Mouse (Mus musculus) gastrocnemius, adult 2 months (tissue): ENCODE results near the gene Jph4. TPM values are rescaled to one million over a fixed set of nuclear protein-coding genes. Genes with fewer than 3 reads are reported as not detected.

ENCODE experiments used
- DNase-seq: peaks from one replicate; pipeline ENCODE4 v3.0.0; 2022
- H3K27ac ChIP-seq: fragments of 200-600 bp; 2 replicates; pipeline ENCODE4 v1.8.1; 2022; ENCODE audit warnings: mild to moderate bottlenecking
- H3K4me3 ChIP-seq: fragments of 200-600 bp; 2 replicates; pipeline ENCODE4 v1.8.1; 2022; ENCODE audit warnings: mild to moderate bottlenecking, moderate library complexity
- CTCF ChIP-seq: fragments of 200-600 bp; IDR thresholded peaks from 2 replicates; pipeline ENCODE4 v1.8.1; 2022; ENCODE audit warnings: antibody characterized with exemption, mild to moderate bottlenecking, moderate library complexity
- intact Hi-C: fragments of 180-260 bp; cut with DNase I; formaldehyde crosslinking; loops from one replicate; pipeline ENCODE4 v1.15.1; 2025
- total RNA-seq, 2 experiments: library from RNA; stranded (reverse); gene quantifications; 2 replicates each; pipeline ENCODE4 v1.2.3; 2021

Jph4 gene
- total RNA-seq, 2 experiments from 2014 or later = 0.08 TPM; not detected in 1

GRCm38 (mm10) chr14:55101592-55101991 lies 15.1 kb downstream of the Jph4 start:
- intact Hi-C loops = loop anchor here (5.0 kb wide), 1 partner anchor 79 kb away; no protein-coding TSS in a partner anchor
- TF ChIP-seq CTCF = peak; percentile 87
- peak; percentile 59 for DNase-seq
- Histone ChIP-seq H3K4me3 (no peak overlapping the region), H3K27ac (no peak overlapping the region)

GRCm38 (mm10) chr14:55098067-55098466 lies 18.7 kb downstream of the Jph4 start:
- Histone ChIP-seq H3K4me3 (no peak overlapping the region), H3K27ac (no peak overlapping the region)
- TF ChIP-seq CTCF = peak; percentile 55
- intact Hi-C loops = loop anchor here (10.0 kb wide), 2 partner anchors 203 to 843 kb away; partner anchors contain the start of genes Abhd4, Dad1 and Pabpn1
- DNase-seq = no peak

GRCm38 (mm10) chr14:55097646-55098045 lies 19.1 kb downstream of the Jph4 start:
- TF ChIP-seq CTCF = no peak
- Histone ChIP-seq H3K4me3 (no peak overlapping the region), H3K27ac (peak overlapping the region; percentile 46; the same call in 1 of the 2 replicates)
- DNase-seq = no peak
- intact Hi-C loops = loop anchor here (10.0 kb wide), 2 partner anchors 203 to 843 kb away; partner anchors contain the start of genes Abhd4, Dad1 and Pabpn1

- H3K27ac ChIP-seq = no peak overlapping the region
- DNase-seq = no peak
- no peak overlapping the region for H3K4me3 ChIP-seq
- TF ChIP-seq CTCF = no peak
- intact Hi-C loops = loop anchor here (10.0 kb wide), 2 partner anchors 202 to 842 kb away; partner anchors contain the start of genes Abhd4, Dad1 and Pabpn1
Observed at GRCm38 (mm10) chr14:55096573-55097087, 20.1 kb downstream of the Jph4 start.

- DNase-seq = no peak
- intact Hi-C loops = loop anchor here (10.0 kb wide), 2 partner anchors 201 to 841 kb away; partner anchors contain the start of genes Abhd4, Dad1 and Pabpn1
Observed at GRCm38 (mm10) chr14:55095671-55096070, 21.1 kb downstream of the Jph4 start.

GRCm38 (mm10) chr14:55095263-55095662 lies 21.5 kb downstream of the Jph4 start:
- DNase-seq = no peak
- intact Hi-C loops = loop anchor here (10.0 kb wide), 2 partner anchors 200 to 840 kb away; partner anchors contain the start of genes Abhd4, Dad1 and Pabpn1
- TF ChIP-seq CTCF = no peak
- H3K4me3 ChIP-seq = peak overlapping the region; percentile 84
- peak overlapping the region; percentile 90 for H3K27ac ChIP-seq

More at GRCm38 (mm10) chr14:55095671-55096070, 21.1 kb downstream of the Jph4 start:
- no peak for TF ChIP-seq CTCF
- peak overlapping the region; percentile 84 for H3K4me3 ChIP-seq
- H3K27ac ChIP-seq = peak overlapping the region; percentile 90; the same call in 1 of the 2 replicates

GRCm38 (mm10) chr14:55094704-55095231 lies 22.0 kb downstream of the Jph4 start, which contains the start of gene Thtpa:
Gene Thtpa, plus strand, starts transcription at chr14:55094784.
- intact Hi-C loops = loop anchor here (10.0 kb wide), 2 partner anchors 200 to 840 kb away; partner anchors contain the start of genes Abhd4, Dad1 and Pabpn1
- peak; percentile 87 for DNase-seq
- Histone ChIP-seq H3K27ac (peak within 1 kb of the TSS; percentile 90), H3K4me3 (peak within 1 kb of the TSS; percentile 84)
- no peak for TF ChIP-seq CTCF

GRCm38 (mm10) chr14:55093927-55094326 lies 22.8 kb downstream of the Jph4 start:
- Histone ChIP-seq H3K27ac (peak overlapping the region; percentile 90; the same call in 1 of the 2 replicates), H3K4me3 (no peak overlapping the region)
- intact Hi-C loops = loop anchor here (10.0 kb wide), 2 partner anchors 199 to 839 kb away; partner anchors contain the start of genes Abhd4, Dad1 and Pabpn1
- peak; percentile 9 for DNase-seq
- no peak for TF ChIP-seq CTCF

GRCm38 (mm10) chr14:55092011-55092577 lies 24.6 kb downstream of the Jph4 start, which contains the start of gene Zfhx2:
Gene Zfhx2, minus strand, starts transcription at chr14:55092324.
- H3K4me3 ChIP-seq = peak within 1 kb of the TSS; percentile 91
- DNase-seq = peak; percentile 96
- peak; percentile 39 for TF ChIP-seq CTCF
- intact Hi-C loops = loop anchor here (10.0 kb wide), 2 partner anchors 197 to 837 kb away; partner anchors contain the start of genes Abhd4, Dad1 and Pabpn1
- H3K27ac ChIP-seq = peak within 1 kb of the TSS; percentile 73

GRCm38 (mm10) chr14:55091209-55091865 lies 25.4 kb downstream of the Jph4 start:
- no peak for TF ChIP-seq CTCF
- peak; percentile 34 for DNase-seq
- intact Hi-C loops = loop anchor here (10.0 kb wide), 2 partner anchors 197 to 837 kb away; partner anchors contain the start of genes Abhd4, Dad1 and Pabpn1
- Histone ChIP-seq H3K27ac (peak overlapping the region; percentile 73), H3K4me3 (peak overlapping the region; percentile 91)

- intact Hi-C loops = no loop called here
- TF ChIP-seq CTCF = no peak
- DNase-seq = peak; percentile 15
- H3K4me3 ChIP-seq = no peak overlapping the region
- H3K27ac ChIP-seq = no peak overlapping the region
Observed at GRCm38 (mm10) chr14:55089199-55089947, 27.4 kb downstream of the Jph4 start.
